Mouse (Mus musculus) small intestine, adult 2 months (tissue): ENCODE data around the gene Pcdh15. TPM values are rescaled to one million over a fixed set of nuclear protein-coding genes. Genes with fewer than 3 reads are reported as not detected.

Experiments
- H3K27ac ChIP-seq: fragments of 200-500 bp; 2 replicates; pipeline ENCODE4 v1.5.1; 2012; ENCODE audit warnings: low read depth, low read length, control low read depth, inconsistent platforms; ENCODE audit not compliant: insufficient read depth
- H3K27me3 ChIP-seq: fragments of 200-500 bp; 2 replicates; pipeline ENCODE4 v1.6.1; 2012; ENCODE audit warnings: mild to moderate bottlenecking, moderate library complexity, low read length, inconsistent platforms; ENCODE audit not compliant: control insufficient read depth, insufficient read depth
- H3K36me3 ChIP-seq: fragments of 200-500 bp; 2 replicates; pipeline ENCODE4 v1.6.1; 2012; ENCODE audit warnings: mild to moderate bottlenecking, low read length, control low read depth, inconsistent platforms; ENCODE audit not compliant: control insufficient read depth, insufficient read depth
- H3K4me1 ChIP-seq: fragments of 200-500 bp; 2 replicates; pipeline ENCODE4 v1.6.1; 2012; ENCODE audit warnings: low read length, inconsistent platforms, mixed read lengths; ENCODE audit not compliant: control insufficient read depth, insufficient read depth, insufficient read length
- H3K4me3 ChIP-seq: fragments of 200-500 bp; 2 replicates; pipeline ENCODE4 v1.5.1; 2012; ENCODE audit warnings: low read depth, mild to moderate bottlenecking, control low read depth, inconsistent platforms, low read length, moderate library complexity
- CTCF ChIP-seq: fragments of 200-500 bp; IDR thresholded peaks from 2 replicates; pipeline ENCODE4 v1.5.1; 2012; ENCODE audit warnings: low read depth, mild to moderate bottlenecking, control low read depth, inconsistent platforms, low read length, moderate library complexity, mixed read lengths; ENCODE audit not compliant: insufficient replicate concordance, insufficient read length; ENCODE audit errors: extremely low read depth
- POLR2A ChIP-seq: fragments of 200-500 bp; IDR thresholded peaks from 2 replicates; pipeline ENCODE4 v1.6.1; 2012; ENCODE audit warnings: low read depth, mild to moderate bottlenecking, control low read depth, inconsistent platforms, low read length, moderate library complexity
- WGBS: fragments of 180-500 bp; shearing (Covaris S2); methylation state at CpG from one replicate; pipeline ENCODE4 v1.1.7; 2018; 5-methylcytosine and 5-hydroxymethylcytosine counted together
- polyA plus RNA-seq: library from polyadenylated mRNA; depleted of rRNA; stranded (reverse); fragments of >200 nt; gene quantifications from 2 replicates; pipeline ENCODE4 v1.2.3, GENCODE M21; 2012

The Pcdh15 gene
- polyA plus RNA-seq, 1 experiment: 0.16 TPM

DNA sequence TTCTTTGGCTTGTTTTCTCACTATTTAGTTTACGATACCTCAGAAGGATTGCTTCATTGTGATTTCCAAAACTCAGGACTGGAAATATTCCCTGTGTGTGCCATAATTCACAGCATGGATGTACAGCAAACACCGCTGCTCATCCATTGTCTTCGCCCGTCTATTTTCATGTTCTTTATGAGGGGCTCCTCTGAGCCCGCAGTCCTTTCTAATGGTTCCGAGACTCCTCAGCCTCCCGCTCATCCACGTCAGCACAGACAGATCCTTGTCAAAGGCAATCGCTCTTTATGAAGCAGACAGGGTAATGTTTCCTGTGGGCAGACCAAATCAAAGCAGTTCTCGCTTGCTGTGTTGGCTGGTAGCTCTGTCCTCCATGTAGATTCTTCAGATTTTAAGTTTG is 1316.8 kb downstream of the Pcdh15 start:
- Histone ChIP-seq H3K4me1 (no peaks in the 10 kb centered on the region), H3K27me3 (no peaks in the 10 kb centered on the region), H3K4me3 (no peak overlapping the region), H3K36me3 (no peaks in the 10 kb centered on the region), H3K27ac (no peak overlapping the region)
- whole genome bisulfite sequencing: 90% methylated on average over 10 of the region's 10 CpGs
- no peak for TF ChIP-seq CTCF
- TF ChIP-seq POLR2A: no peak

DNA sequence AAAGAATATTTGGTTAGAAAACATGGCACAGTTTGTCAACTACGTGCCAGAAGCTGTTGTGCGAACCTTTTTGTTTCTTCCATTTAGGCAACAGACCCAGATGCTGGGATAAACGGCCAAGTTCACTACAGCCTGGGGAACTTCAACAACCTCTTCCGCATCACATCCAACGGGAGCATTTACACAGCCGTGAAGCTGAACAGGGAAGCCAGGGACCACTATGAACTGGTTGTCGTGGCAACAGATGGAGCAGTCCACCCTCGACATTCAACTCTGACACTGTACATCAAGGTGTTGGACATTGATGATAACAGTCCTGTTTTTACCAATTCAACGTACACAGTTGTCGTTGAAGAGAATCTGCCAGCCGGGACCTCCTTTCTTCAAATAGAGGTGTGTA is 1350.9 kb downstream of the Pcdh15 start:
- WGBS: 69% methylated on average over 11 of the region's 11 CpGs
- H3K4me1 ChIP-seq: no peaks in the 10 kb centered on the region
- no peak overlapping the region for H3K27ac ChIP-seq
- H3K36me3 ChIP-seq: no peaks in the 10 kb centered on the region
- no peaks in the 10 kb centered on the region for H3K27me3 ChIP-seq
- no peak overlapping the region for H3K4me3 ChIP-seq
- TF ChIP-seq POLR2A: no peak
- TF ChIP-seq CTCF: no peak

DNA sequence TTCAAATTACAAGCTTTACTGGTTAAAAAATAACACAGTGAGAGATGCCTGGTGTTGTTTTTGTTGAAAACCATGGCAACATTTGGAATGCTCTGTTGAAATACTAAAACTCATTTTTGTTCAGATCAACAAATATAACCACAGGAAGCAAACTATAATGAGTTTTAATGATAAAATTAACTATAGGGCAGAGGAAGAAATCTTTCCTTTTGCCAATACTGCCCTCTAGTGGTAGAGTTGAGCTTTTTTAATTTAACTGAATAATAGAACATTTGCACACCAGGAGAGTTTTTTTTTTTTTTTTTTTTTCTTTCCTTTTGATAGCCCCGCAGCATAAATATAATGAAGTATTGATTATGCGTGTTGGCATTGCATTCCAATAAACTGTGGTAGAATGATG is 1364.8 kb downstream of the Pcdh15 start:
- TF ChIP-seq POLR2A: no peak
- no peak for TF ChIP-seq CTCF
- Histone ChIP-seq H3K4me1 (no peaks in the 10 kb centered on the region), H3K27ac (no peak overlapping the region), H3K36me3 (no peaks in the 10 kb centered on the region), H3K27me3 (no peaks in the 10 kb centered on the region), H3K4me3 (no peak overlapping the region)
- WGBS: 15% methylated on average over 2 of the region's 2 CpGs

DNA sequence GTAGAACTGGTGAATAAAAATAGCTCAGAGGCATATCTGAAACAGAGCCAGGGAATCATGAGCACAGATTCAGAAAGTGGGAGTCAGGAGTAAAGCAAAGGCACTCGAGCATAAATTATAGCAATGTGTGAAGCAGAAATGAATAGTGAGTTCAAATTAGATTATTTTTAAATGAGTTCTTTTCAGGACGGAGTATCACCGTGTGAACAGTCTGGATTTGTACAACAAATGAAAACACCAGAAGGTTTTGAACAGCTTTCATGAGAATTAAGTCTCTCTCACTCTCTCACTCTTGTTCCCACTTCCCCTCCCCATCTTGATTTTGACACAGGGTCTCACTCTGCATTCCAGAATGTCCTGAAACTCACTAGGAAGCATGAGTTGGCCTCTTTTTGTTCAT is 1381.6 kb downstream of the Pcdh15 start:
- Histone ChIP-seq H3K27me3 (no peaks in the 10 kb centered on the region), H3K36me3 (no peaks in the 10 kb centered on the region), H3K4me1 (no peaks in the 10 kb centered on the region), H3K27ac (no peak overlapping the region), H3K4me3 (no peak overlapping the region)
- TF ChIP-seq CTCF (no peak), POLR2A (no peak)
- WGBS: 82% methylated on average over 3 of the region's 3 CpGs

DNA sequence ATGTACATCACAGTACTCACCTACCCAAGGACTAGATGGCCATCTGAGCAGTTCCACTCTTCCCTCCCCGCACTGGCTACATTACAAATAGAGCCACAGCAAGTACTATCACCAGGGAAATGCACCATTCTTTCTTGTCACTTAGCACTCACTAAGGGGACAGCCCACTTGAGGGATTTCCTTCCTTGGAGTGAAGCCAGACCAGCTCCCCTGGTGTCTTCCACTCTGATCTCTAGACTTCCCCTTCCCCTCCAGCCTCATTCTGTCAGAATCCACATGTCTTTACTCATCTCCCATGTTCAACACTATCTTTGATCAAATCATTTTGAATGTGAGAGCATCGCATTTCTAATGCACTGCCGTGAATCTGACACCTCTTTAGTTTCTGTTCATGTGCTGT is 1413.2 kb downstream of the Pcdh15 start:
- TF ChIP-seq CTCF (no peak), POLR2A (no peak)
- WGBS: 57% methylated on average over 3 of the region's 3 CpGs
- no peaks in the 10 kb centered on the region for H3K4me1 ChIP-seq

DNA sequence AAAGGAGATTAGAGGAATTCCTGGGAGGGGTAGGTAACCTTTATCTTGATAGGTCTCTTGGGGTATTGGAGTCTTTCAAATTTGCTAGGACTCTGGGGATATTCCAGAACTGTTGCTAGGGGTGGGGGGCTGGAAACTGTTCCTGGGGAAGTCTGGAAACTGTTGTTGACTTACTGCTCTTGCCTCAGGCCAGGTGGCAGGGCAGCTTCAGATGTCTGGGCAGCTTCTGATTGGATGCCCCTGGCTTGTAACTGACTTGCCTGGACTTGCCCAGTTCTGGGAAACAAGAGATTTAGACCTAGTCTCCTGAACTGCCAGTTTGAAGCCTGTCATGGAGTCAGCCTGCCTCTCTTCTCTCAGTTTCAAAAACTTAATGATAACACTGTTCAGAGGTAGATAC is 1414.6 kb downstream of the Pcdh15 start:
- H3K27me3 ChIP-seq: no peaks in the 10 kb centered on the region
- TF ChIP-seq CTCF (no peak), POLR2A (no peak)
- no peaks in the 10 kb centered on the region for H3K36me3 ChIP-seq
- H3K4me3 ChIP-seq: no peak overlapping the region
- no peak overlapping the region for H3K27ac ChIP-seq
- H3K4me1 ChIP-seq: no peaks in the 10 kb centered on the region

More for the DNA sequence above, 1413.2 kb downstream of the Pcdh15 start:
- Histone ChIP-seq H3K27ac (no peak overlapping the region), H3K27me3 (no peaks in the 10 kb centered on the region), H3K4me3 (no peak overlapping the region), H3K36me3 (no peaks in the 10 kb centered on the region)

DNA sequence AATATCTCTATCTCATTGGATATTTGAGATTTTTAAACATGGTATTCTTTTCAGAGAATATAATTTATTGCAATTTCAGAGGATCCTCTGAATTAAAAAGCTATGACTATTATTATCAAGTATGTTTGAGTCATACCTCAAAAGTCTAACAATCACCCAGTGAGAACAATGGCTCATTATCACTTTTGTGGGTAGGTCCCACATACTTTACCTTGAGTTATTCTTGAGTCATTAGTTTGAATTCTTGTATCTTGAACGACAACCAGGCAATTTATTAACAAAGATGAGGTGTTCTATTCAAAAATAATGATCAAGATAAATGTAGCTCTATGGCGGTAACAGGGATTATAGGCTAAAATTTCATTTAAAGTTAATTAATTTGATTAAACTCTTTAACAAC is 1439.2 kb downstream of the Pcdh15 start:
- Histone ChIP-seq H3K36me3 (no peaks in the 10 kb centered on the region), H3K27ac (no peak overlapping the region), H3K27me3 (no peaks in the 10 kb centered on the region), H3K4me1 (no peaks in the 10 kb centered on the region), H3K4me3 (no peak overlapping the region)
- 70% methylated on average over 2 of the region's 2 CpGs for WGBS
- TF ChIP-seq POLR2A: no peak
- TF ChIP-seq CTCF: no peak

DNA sequence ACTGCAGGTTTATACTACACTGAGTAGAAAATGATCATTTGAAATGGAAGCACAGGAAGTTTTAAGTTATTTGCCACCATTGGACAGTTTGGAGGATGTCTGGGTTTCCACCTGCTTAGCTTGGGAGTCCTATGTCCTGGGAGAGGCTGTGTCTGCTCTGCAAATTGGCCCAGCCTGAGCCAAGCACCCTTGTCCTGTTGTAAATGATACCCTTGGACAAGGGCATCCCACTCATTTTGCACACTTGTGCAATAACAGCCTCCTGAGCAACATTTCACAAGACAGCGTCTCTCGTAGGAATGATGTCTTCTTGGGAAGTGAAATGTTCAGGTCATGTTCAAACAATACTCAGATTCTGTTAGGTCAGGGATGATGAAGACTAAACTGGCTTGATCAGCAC is 1456.2 kb downstream of the Pcdh15 start:
- 66% methylated on average over 2 of the region's 2 CpGs for WGBS
- no peak for TF ChIP-seq CTCF
- no peak for TF ChIP-seq POLR2A
- Histone ChIP-seq H3K27ac (no peak overlapping the region), H3K36me3 (no peaks in the 10 kb centered on the region), H3K4me3 (no peak overlapping the region), H3K27me3 (no peaks in the 10 kb centered on the region), H3K4me1 (no peaks in the 10 kb centered on the region)
